Mouse (Mus musculus): ENCODE results near the gene Gm11214.

Gm11214 gene

DNA sequence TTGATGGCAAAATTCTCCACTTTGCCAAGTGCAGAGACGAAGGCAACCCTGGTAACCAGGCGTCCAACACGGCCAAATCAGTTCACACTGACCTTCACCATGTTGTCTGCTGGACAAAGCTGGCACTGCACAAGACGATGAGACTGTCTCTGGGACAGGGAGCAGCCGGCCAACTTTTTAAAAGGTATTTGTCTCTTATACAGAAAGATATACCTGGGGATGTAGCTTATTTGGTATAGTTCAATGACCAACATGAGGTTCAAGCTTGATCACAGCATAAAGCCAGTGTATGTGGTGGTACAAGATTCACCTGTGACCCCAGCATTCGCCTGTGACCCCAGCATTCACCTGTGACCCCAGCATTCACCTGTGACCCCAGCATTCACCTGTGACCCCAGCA is at the start of gene Gm11214:
Gm11214 (minus strand) TSS at position 101 of the 400 bp plus-strand sequence.
- H3K36me3 ChIP-seq (ENCODE audit: control insufficient read depth, insufficient read depth, low read length, poor library complexity, severe bottlenecking), result no peaks in the 10 kb centered on the region
- H3K27me3 ChIP-seq (ENCODE audit: control insufficient read depth, insufficient read depth, low read length, poor library complexity, severe bottlenecking), result no peaks in the 10 kb centered on the region
- no peak for DNase-seq (ENCODE audit: low read depth, low spot score)

GRCm38 (mm10) chr4:63711886-63712285 is 48.7 kb upstream of the Gm11214 start:
- H3K36me3 ChIP-seq (ENCODE audit: control insufficient read depth, insufficient read depth, low read length, poor library complexity, severe bottlenecking), result no peaks in the 10 kb centered on the region
- peak; percentile 36 for DNase-seq (ENCODE audit: low read depth, low spot score)
- no peaks in the 10 kb centered on the region for H3K27me3 ChIP-seq (ENCODE audit: control insufficient read depth, insufficient read depth, low read length, poor library complexity, severe bottlenecking)

GRCm38 (mm10) chr4:63710431-63711220 is 47.4 kb upstream of the Gm11214 start:
- Histone ChIP-seq H3K36me3 (ENCODE audit: control insufficient read depth, insufficient read depth, low read length, poor library complexity, severe bottlenecking) (no peaks in the 10 kb centered on the region), H3K27me3 (ENCODE audit: control insufficient read depth, insufficient read depth, low read length, poor library complexity, severe bottlenecking) (no peaks in the 10 kb centered on the region)
- no peak for DNase-seq (ENCODE audit: low read depth, low spot score)

DNA sequence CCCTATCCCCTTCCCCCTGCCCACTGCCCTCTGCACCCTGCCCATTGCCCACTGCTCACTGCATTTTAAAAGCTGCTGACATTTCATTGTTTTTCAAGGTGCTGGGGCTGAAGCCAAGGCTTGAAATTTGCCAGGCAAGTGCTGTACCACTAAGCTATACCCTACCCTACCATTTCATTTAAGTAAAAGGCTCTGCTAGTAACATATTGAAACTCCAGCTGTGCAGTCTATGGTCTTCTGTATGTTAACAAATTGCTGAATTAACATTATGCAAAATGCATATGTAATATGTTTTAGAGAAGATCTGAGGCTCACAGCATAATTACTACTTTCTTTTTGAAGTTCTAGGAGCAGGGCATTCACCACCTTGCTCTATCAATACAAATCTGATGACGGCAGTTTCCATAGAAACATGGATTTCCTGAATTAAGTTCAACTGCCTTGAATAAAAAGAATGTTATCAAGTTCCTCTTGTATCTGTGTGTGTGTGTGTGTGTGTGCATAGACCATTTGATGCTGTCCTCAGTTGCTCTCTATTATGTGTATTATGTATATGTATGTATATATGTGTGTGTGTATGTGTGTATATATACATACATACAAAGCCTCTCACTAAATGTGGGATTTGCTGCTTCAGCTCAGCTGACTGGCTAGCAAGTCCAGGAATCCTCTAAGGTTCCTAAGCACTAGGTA is 43.2 kb upstream of the Gm11214 start:
- Histone ChIP-seq H3K36me3 (ENCODE audit: control insufficient read depth, insufficient read depth, low read length, poor library complexity, severe bottlenecking) (no peaks in the 10 kb centered on the region), H3K27me3 (ENCODE audit: control insufficient read depth, insufficient read depth, low read length, poor library complexity, severe bottlenecking) (no peaks in the 10 kb centered on the region)
- no peak for DNase-seq (ENCODE audit: low read depth, low spot score)

- Histone ChIP-seq H3K36me3 (ENCODE audit: control insufficient read depth, insufficient read depth, low read length, poor library complexity, severe bottlenecking) (no peaks in the 10 kb centered on the region), H3K27me3 (ENCODE audit: control insufficient read depth, insufficient read depth, low read length, poor library complexity, severe bottlenecking) (no peaks in the 10 kb centered on the region)
- DNase-seq (ENCODE audit: low read depth, low spot score), result no peak
These were observed 41.1 kb upstream of the Gm11214 start for GRCm38 (mm10) chr4:63704232-63704631.

DNA sequence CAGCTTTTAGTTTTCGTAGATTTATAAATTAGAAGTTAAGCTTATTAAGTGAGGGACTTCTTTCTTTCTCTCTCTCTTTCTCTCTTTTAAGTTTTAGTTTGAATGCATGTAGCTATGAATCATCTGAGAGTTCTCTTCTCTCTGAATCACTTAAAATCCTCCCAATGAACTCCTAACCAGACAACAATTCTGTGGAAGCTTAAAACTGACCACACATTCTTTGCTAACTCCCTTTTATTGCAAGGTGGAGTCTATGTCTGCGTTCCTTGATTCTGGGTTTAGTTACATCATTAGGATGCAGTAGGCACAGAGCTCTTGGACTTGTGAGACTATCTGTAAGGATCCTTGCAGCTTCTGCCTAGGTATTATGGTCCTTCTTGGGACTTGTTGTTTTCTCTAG is 40.5 kb upstream of the Gm11214 start:
- no peaks in the 10 kb centered on the region for H3K27me3 ChIP-seq (ENCODE audit: control insufficient read depth, insufficient read depth, low read length, poor library complexity, severe bottlenecking)
- no peak for DNase-seq (ENCODE audit: low read depth, low spot score)
- H3K36me3 ChIP-seq (ENCODE audit: control insufficient read depth, insufficient read depth, low read length, poor library complexity, severe bottlenecking), result no peaks in the 10 kb centered on the region

GRCm38 (mm10) chr4:63702006-63702704 is 39.0 kb upstream of the Gm11214 start:
- DNase-seq (ENCODE audit: low read depth, low spot score), result no peak
- no peaks in the 10 kb centered on the region for H3K36me3 ChIP-seq (ENCODE audit: control insufficient read depth, insufficient read depth, low read length, poor library complexity, severe bottlenecking)
- H3K27me3 ChIP-seq (ENCODE audit: control insufficient read depth, insufficient read depth, low read length, poor library complexity, severe bottlenecking), result no peaks in the 10 kb centered on the region

- H3K36me3 ChIP-seq (ENCODE audit: control insufficient read depth, insufficient read depth, low read length, poor library complexity, severe bottlenecking), result no peaks in the 10 kb centered on the region
- no peaks in the 10 kb centered on the region for H3K27me3 ChIP-seq (ENCODE audit: control insufficient read depth, insufficient read depth, low read length, poor library complexity, severe bottlenecking)
- no peak for DNase-seq (ENCODE audit: low read depth, low spot score)
These were observed 36.6 kb upstream of the Gm11214 start for GRCm38 (mm10) chr4:63699749-63700148.

DNA sequence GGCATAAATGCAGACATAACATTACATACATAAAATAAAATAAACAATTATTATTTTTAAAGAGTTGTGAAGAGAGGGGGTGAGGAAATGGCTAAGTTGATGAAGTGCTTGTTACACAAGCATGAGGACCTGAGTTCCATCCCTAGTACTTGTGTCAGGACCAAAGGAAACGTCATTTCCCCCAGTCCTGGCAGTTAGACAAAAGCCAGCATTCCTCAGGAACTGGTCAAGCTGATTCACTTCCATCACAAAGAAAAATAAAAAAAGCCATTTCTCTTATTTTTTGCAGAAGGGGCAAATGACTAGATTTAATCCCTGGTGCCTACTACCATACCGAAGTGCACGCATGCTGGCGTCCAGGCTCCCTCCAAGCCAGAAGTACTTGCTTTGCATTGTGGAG is 33.7 kb upstream of the Gm11214 start:
- no peaks in the 10 kb centered on the region for H3K36me3 ChIP-seq (ENCODE audit: control insufficient read depth, insufficient read depth, low read length, poor library complexity, severe bottlenecking)
- DNase-seq (ENCODE audit: low read depth, low spot score), result no peak
- no peaks in the 10 kb centered on the region for H3K27me3 ChIP-seq (ENCODE audit: control insufficient read depth, insufficient read depth, low read length, poor library complexity, severe bottlenecking)

DNA sequence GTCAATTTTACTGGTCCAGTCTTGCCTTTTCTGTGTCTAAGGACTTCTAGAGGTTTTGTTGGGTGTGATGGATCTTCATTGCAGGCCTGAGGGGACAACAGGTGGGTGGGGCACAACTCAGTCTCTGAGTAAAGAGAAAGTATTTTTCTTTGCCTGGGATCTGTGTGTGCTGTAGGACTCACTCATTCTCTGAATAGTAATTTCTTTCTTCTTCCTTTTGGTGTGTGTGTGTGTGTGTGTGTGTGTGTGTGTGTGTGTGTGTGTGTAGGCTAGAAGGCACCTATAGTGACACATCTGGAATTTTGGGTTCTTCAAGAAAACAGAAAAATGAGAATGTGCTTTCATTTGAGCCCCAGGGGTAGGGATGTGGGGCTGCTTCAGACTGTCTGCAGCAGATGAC is 29.2 kb upstream of the Gm11214 start:
- no peaks in the 10 kb centered on the region for H3K27me3 ChIP-seq (ENCODE audit: control insufficient read depth, insufficient read depth, low read length, poor library complexity, severe bottlenecking)
- DNase-seq (ENCODE audit: low read depth, low spot score), result no peak
- no peaks in the 10 kb centered on the region for H3K36me3 ChIP-seq (ENCODE audit: control insufficient read depth, insufficient read depth, low read length, poor library complexity, severe bottlenecking)

GRCm38 (mm10) chr4:63687429-63687828 is 24.2 kb upstream of the Gm11214 start:
- no peaks in the 10 kb centered on the region for H3K27me3 ChIP-seq (ENCODE audit: control insufficient read depth, insufficient read depth, low read length, poor library complexity, severe bottlenecking)
- H3K36me3 ChIP-seq (ENCODE audit: control insufficient read depth, insufficient read depth, low read length, poor library complexity, severe bottlenecking), result no peaks in the 10 kb centered on the region
- no peak for DNase-seq (ENCODE audit: low read depth, low spot score)

- DNase-seq (ENCODE audit: low read depth, low spot score), result peak; percentile 53
- H3K36me3 ChIP-seq (ENCODE audit: control insufficient read depth, insufficient read depth, low read length, poor library complexity, severe bottlenecking), result no peaks in the 10 kb centered on the region
- no peaks in the 10 kb centered on the region for H3K27me3 ChIP-seq (ENCODE audit: control insufficient read depth, insufficient read depth, low read length, poor library complexity, severe bottlenecking)
These were observed 23.0 kb upstream of the Gm11214 start for GRCm38 (mm10) chr4:63686157-63686556.

GRCm38 (mm10) chr4:63685253-63685525 is 22.0 kb upstream of the Gm11214 start:
- no peak for DNase-seq (ENCODE audit: low read depth, low spot score)
- H3K36me3 ChIP-seq (ENCODE audit: control insufficient read depth, insufficient read depth, low read length, poor library complexity, severe bottlenecking), result no peaks in the 10 kb centered on the region
- H3K27me3 ChIP-seq (ENCODE audit: control insufficient read depth, insufficient read depth, low read length, poor library complexity, severe bottlenecking), result no peaks in the 10 kb centered on the region

- no peaks in the 10 kb centered on the region for H3K36me3 ChIP-seq (ENCODE audit: control insufficient read depth, insufficient read depth, low read length, poor library complexity, severe bottlenecking)
- no peak for DNase-seq (ENCODE audit: low read depth, low spot score)
- no peaks in the 10 kb centered on the region for H3K27me3 ChIP-seq (ENCODE audit: control insufficient read depth, insufficient read depth, low read length, poor library complexity, severe bottlenecking)
These were observed 21.5 kb upstream of the Gm11214 start for GRCm38 (mm10) chr4:63684412-63685252.
